Mouse (Mus musculus) megakaryocyte, embryonic 14.5 days (primary cell): ENCODE measurements around the gene Polr1b. TPM values are rescaled to one million over a fixed set of nuclear protein-coding genes. Genes with fewer than 3 reads are reported as not detected.

Experiments used
- H3K27me3 ChIP-seq: replicated peaks from 2 replicates; pipeline ENCODE3; 2012; ENCODE audit warnings: inconsistent platforms
- H3K36me3 ChIP-seq: replicated peaks from 2 replicates; pipeline ENCODE3; 2012; ENCODE audit warnings: low read length, inconsistent platforms, mixed read lengths
- H3K4me1 ChIP-seq: 2 replicates; pipeline ENCODE4 v1.6.1; 2012; ENCODE audit warnings: inconsistent platforms
- H3K4me3 ChIP-seq: replicated peaks from 2 replicates; pipeline ENCODE3; 2012; ENCODE audit warnings: moderate library complexity, mild to moderate bottlenecking, inconsistent platforms
- H3K9me3 ChIP-seq: 2 replicates; pipeline ENCODE4 v1.6.1; 2012; ENCODE audit warnings: inconsistent platforms
- FLI1 ChIP-seq: IDR thresholded peaks from 2 replicates; pipeline ENCODE4 v1.6.1; 2012; ENCODE audit warnings: low read length, inconsistent platforms, mixed read lengths
- GATA1 ChIP-seq: IDR thresholded peaks from 3 replicates; pipeline ENCODE4 v1.6.1; 2012; ENCODE audit warnings: mixed read lengths, low read length, inconsistent platforms, borderline replicate concordance
- polyA plus RNA-seq: library from polyadenylated mRNA; stranded (reverse); fragments of >175 nt; gene quantifications from 2 replicates; pipeline ENCODE4 v1.2.3, GENCODE M21; 2012; ENCODE audit warnings: low replicate concordance; ENCODE audit not compliant: insufficient read depth

Gene Polr1b
- polyA plus RNA-seq = 1.9 and 2.2 TPM in 2 replicates

DNA sequence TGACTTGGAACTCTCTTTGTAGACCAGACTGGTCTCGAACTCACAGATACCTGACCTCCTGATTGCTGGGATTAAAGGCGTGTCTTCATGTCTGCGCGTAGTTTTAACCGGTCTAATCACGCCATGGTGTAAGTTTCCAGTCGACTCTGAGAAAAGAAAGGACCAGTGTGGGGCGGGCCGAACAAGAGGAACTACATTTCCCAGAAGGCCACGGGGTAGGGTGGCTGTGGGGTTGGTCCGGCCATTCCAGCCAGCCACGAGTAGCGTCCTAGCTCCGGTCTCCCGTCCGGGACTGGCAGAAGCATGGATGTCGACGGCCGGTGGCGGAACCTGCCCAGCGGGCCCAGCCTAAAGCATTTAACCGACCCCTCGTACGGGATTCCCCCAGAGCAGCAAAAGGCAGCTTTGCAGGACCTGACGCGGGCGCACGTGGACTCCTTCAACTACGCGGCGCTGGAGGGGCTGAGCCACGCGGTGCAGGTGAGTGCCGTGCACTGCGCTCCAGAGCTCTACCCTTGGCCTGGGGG, at the start of gene Polr1b:
TSS of gene Polr1b (plus strand) at position 212 of the 527 bp plus-strand sequence.
- Histone ChIP-seq H3K4me3 (peak within 1 kb of the TSS; percentile 99), H3K9me3 (no peaks in the 10 kb centered on the region), H3K4me1 (peaks cover 17% of the 10 kb centered on the region), H3K27me3 (no peaks in the 10 kb centered on the region), H3K36me3 (peaks cover 35% of the 10 kb centered on the region)
- TF ChIP-seq GATA1 (no peak), FLI1 (no peak)

DNA sequence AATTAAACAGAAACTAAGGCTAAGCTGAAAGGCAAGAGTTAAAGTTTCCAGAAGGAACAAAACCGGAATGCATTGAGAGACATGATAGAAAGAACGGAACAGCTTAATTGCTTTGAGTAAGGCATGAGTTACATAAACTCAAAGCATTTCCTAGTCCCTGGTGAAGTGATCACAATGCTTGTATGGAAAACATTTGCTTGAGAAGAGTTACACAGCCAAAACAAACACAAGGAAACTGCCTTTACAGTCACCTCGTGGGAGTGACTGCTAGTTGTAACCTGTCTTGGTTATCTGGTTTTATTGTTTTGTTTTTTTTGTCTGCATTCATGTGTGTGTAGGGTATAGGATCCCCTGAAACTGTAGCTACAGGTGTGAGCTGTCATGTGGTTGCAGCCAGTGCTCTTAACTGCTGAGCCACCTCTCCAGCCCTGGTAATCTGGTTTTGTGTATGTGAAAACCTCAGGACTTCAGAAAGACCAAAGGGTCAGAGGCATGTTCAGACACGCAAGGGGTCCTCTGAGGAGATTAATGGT, 48.3 kb upstream of the Polr1b start:
- peaks cover 19% of the 10 kb centered on the region for H3K27me3 ChIP-seq
- no peaks in the 10 kb centered on the region for H3K36me3 ChIP-seq
- no peak overlapping the region for H3K4me3 ChIP-seq
- no peaks in the 10 kb centered on the region; the same call in 1 of the 2 replicates for H3K4me1 ChIP-seq
- H3K9me3 ChIP-seq = peaks cover 12% of the 10 kb centered on the region
- TF ChIP-seq GATA1 = no peak
- no peak for TF ChIP-seq FLI1

DNA sequence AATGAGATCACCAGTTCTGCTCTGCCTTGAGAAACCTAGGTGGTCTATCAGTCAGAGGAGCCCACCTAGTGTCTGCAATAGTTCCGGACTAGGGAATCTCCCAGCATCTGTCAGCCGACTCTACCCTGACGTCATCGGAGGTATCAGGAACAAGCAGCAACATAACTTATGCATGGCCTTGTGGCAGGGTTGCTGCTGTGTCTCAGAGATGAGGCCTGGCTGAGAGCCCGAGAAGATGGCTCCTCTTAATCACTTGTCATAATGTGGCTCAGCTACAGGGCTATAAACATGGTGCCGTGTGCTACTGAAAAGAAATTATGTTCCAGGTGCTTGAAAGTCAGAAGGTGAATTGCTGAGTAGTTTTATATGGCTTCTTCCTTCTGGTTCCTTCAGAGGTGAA, 45.1 kb upstream of the Polr1b start:
- TF ChIP-seq FLI1 (no peak), GATA1 (no peak)
- Histone ChIP-seq H3K36me3 (no peaks in the 10 kb centered on the region), H3K9me3 (peaks cover 17% of the 10 kb centered on the region), H3K27me3 (peaks cover 18% of the 10 kb centered on the region), H3K4me1 (peaks cover 6% of the 10 kb centered on the region), H3K4me3 (no peak overlapping the region)

DNA sequence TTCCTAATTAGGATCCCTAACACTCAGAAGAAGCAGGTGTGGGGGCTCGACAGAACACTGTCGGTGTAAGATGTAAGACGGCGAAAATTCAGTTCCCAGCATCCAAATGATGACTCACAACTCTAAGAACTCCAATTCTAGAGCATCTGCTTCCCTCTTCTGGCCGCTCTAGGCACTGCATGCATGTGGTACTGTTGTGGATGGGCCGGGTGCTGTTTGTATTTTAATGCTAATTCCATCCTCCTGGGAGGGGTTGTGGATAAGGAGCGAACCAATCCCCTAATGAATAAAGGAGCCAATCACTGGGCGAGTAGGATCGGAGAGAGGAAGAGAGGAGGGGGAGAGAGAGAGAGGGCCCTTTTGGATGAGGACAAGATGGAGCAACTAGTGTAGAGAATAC, 44.2 kb upstream of the Polr1b start:
- Histone ChIP-seq H3K27me3 (peaks cover 19% of the 10 kb centered on the region), H3K9me3 (peaks cover 17% of the 10 kb centered on the region), H3K36me3 (no peaks in the 10 kb centered on the region), H3K4me1 (peaks cover 6% of the 10 kb centered on the region), H3K4me3 (no peak overlapping the region)
- TF ChIP-seq GATA1 = no peak
- no peak for TF ChIP-seq FLI1

- no peaks in the 10 kb centered on the region for H3K36me3 ChIP-seq
- H3K4me3 ChIP-seq = no peak overlapping the region
- peaks cover 17% of the 10 kb centered on the region for H3K9me3 ChIP-seq
- peaks cover 6% of the 10 kb centered on the region for H3K4me1 ChIP-seq
- peaks cover 19% of the 10 kb centered on the region for H3K27me3 ChIP-seq
- TF ChIP-seq FLI1 = no peak
- no peak for TF ChIP-seq GATA1
Measured at GRCm38 (mm10) chr2:129057256-129057655, 43.5 kb upstream of the Polr1b start.

- Histone ChIP-seq H3K36me3 (no peaks in the 10 kb centered on the region), H3K27me3 (peaks cover 19% of the 10 kb centered on the region), H3K4me3 (no peak overlapping the region), H3K4me1 (peaks cover 6% of the 10 kb centered on the region), H3K9me3 (peaks cover 17% of the 10 kb centered on the region)
- TF ChIP-seq FLI1 (no peak), GATA1 (no peak)
Measured at GRCm38 (mm10) chr2:129057920-129058361, 42.9 kb upstream of the Polr1b start.

- TF ChIP-seq GATA1 (no peak), FLI1 (no peak)
- Histone ChIP-seq H3K4me3 (no peak overlapping the region), H3K4me1 (peaks cover 19% of the 10 kb centered on the region), H3K9me3 (peaks cover 7% of the 10 kb centered on the region), H3K36me3 (no peaks in the 10 kb centered on the region), H3K27me3 (peaks cover 25% of the 10 kb centered on the region)
Measured at GRCm38 (mm10) chr2:129061456-129062059, 39.2 kb upstream of the Polr1b start.

DNA sequence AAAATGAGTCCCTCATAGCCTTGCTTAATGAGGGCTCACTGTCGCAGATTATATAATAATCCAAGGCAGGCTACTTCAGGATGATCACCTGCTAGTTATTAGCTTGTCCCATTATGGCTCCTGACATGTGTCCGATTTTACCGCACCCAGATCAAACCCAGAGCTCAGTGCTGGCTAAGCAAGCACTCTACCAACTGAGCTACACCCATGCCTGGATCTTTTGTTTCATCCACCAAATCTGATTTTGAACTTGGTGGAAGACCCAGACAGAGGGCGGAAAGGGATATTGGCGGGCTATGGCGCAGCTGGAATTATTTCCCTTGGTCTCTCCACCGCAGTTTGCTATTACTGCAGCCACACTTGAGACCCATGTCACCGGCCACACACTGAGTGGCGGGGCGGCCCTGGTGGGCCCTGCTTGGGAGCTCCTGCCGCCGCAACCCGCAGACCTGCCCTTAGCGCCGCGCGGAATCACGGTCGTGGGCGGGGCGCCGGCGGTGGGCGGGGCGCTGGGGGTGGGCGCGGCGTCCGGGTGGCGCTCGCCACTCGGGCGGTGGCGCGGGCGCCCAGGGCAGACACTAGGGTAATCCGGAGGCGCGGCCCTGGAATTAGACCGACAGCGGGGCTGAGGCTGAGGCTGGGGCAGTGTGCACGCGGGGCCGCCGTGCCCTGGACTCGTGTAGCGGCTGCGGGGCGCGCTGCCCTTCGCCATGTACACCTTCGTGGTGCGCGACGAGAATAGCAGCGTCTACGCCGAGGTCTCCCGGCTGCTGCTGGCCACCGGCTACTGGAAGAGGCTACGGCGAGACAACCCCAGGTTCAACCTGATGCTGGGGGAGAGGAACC, 35.1 kb upstream of the Polr1b start, which contains the start of gene Ttl:
TSS of gene Ttl (plus strand) at position 506 of the 846 bp plus-strand sequence.
- H3K36me3 ChIP-seq = no peaks in the 10 kb centered on the region
- peaks cover 29% of the 10 kb centered on the region for H3K27me3 ChIP-seq
- peaks cover 21% of the 10 kb centered on the region for H3K4me1 ChIP-seq
- peak within 1 kb of the TSS; percentile 98 for H3K4me3 ChIP-seq
- TF ChIP-seq GATA1 = no peak
- TF ChIP-seq FLI1 = no peak
- no peaks in the 10 kb centered on the region for H3K9me3 ChIP-seq

DNA sequence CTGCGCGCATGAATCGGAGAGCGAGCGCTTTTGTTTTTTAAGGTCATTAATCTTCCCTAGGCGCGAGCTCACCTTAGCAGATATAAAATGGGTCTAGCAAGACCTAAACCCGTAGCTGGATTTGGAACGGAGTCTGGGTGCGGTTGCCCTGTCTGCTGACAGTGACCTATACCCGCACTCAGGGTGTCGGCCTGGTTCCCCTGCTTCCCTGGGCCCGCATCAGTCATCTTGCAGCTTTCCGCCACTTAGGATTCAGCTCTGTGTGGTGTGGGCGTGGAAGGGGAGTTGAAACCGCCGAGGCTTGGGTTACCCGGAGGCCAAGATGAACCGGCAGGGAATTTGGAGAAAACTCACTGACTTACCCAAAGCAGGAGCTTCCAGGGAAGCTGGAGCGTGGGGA, 34.5 kb upstream of the Polr1b start:
- peaks cover 21% of the 10 kb centered on the region for H3K4me1 ChIP-seq
- H3K4me3 ChIP-seq = peak overlapping the region; percentile 98

GRCm38 (mm10) chr2:129070296-129070695, 30.5 kb upstream of the Polr1b start:
- H3K36me3 ChIP-seq = no peaks in the 10 kb centered on the region
- no peak for TF ChIP-seq FLI1
- TF ChIP-seq GATA1 = no peak
- H3K9me3 ChIP-seq = no peaks in the 10 kb centered on the region
- no peak overlapping the region for H3K4me3 ChIP-seq
- H3K4me1 ChIP-seq = peaks cover 20% of the 10 kb centered on the region
- peaks cover 20% of the 10 kb centered on the region for H3K27me3 ChIP-seq

More for the DNA sequence above, 34.5 kb upstream of the Polr1b start:
- H3K27me3 ChIP-seq = peaks cover 29% of the 10 kb centered on the region
- no peaks in the 10 kb centered on the region for H3K9me3 ChIP-seq
- H3K36me3 ChIP-seq = no peaks in the 10 kb centered on the region
- TF ChIP-seq GATA1 (no peak), FLI1 (no peak)
